Mouse (Mus musculus) brain, embryonic 14.5 days (tissue): ENCODE data around the gene Shb.

Source experiments
- CTCF ChIP-seq: fragments of 200-500 bp; IDR thresholded peaks from 2 replicates; pipeline ENCODE4 v1.5.1; 2012; ENCODE audit warnings: inconsistent platforms, mild to moderate bottlenecking, moderate library complexity, borderline replicate concordance; ENCODE audit not compliant: insufficient read depth, insufficient read length; ENCODE audit errors: extremely low read depth
- POLR2A ChIP-seq: fragments of 200-500 bp; IDR thresholded peaks from 2 replicates; pipeline ENCODE4 v1.6.1; 2012; ENCODE audit warnings: mild to moderate bottlenecking, inconsistent platforms, borderline replicate concordance; ENCODE audit not compliant: poor library complexity, insufficient read depth, insufficient read length, severe bottlenecking; ENCODE audit errors: extremely low read depth

DNA sequence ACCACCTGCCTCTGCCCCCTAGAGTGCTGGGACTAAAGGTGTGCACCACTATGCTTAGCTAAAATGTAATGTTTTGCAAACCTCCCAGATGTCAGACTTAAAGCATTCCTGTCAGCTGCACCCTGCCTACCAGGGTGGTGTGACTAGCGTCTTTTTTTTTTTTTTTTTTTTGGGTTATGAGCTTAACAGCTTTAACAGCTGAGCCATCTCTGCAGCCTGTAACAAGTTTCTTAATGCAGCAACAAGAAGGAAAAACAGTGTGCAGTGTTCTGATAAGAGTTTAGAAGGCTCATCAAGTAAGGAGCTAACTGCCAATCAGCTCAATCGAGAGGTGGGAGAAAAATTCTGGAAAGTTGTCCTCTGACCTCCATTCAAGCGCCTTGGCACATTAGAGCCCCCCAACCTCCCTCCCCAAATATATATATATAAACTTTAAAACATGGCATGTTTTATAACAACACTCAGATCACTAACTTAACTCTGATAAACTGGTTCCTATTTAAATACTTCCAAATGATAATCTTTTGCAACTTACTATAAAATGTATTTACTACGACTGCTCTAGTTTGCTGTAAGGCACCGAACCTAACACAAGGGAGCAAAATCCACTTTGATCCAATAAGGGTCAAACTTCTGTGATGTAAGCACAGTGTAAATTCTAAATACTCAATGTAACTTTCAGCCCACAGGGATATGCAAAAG lies 125.1 kb downstream of the Shb start:
- TF ChIP-seq CTCF (no peak), POLR2A (no peak)
